Mouse (Mus musculus) testis, adult 2 months (tissue): ENCODE measurements around the gene Itpr2.

Experiments used
- CTCF ChIP-seq: fragments of 200-500 bp; IDR thresholded peaks from 2 replicates; pipeline ENCODE4 v1.5.1; 2012; ENCODE audit warnings: low read depth, mild to moderate bottlenecking, inconsistent platforms, low read length, moderate library complexity; ENCODE audit not compliant: control insufficient read depth, insufficient read depth, insufficient replicate concordance
- POLR2A ChIP-seq: fragments of 200-500 bp; IDR thresholded peaks from 2 replicates; pipeline ENCODE4 v1.6.1; 2012; ENCODE audit warnings: low read depth, mild to moderate bottlenecking, inconsistent platforms, low read length, moderate library complexity; ENCODE audit not compliant: control insufficient read depth

DNA sequence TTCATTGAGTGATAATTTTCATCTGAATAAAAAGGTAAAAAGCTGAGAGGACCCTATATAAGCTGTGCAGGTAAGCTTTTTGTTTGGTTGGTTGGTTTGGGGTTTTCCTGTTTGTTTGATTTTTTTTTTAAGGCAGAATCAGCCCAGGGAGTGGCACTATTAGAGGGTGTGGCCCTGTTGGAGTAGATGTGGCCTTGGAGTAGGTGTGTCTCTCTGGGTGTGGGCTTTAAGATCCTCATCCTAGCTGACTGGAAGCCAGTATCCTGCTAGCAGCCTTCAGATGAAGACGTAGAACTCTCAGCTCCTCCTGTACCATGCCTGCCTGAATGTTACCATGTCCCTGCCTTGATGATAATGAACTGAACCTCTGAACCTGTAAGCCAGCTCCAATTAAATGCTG is 254.1 kb downstream of the Itpr2 start:
- no peak for TF ChIP-seq CTCF
- TF ChIP-seq POLR2A: no peak
